Mouse (Mus musculus): ENCODE results near the gene Eprs. TPM values are rescaled to one million over a fixed set of nuclear protein-coding genes. Genes with fewer than 3 reads are reported as not detected.
"Not testable (repeated sequence)": the region's sequence is repeated elsewhere in the genome, so short reads cannot be mapped to it uniquely, and the experiment has no call there.

Gene Eprs
- 152 and 157 TPM in 2 replicates for polyA plus RNA-seq (2016; fragmentation: Nextera tagmentation; extraction: Ambion mirVana)

DNA sequence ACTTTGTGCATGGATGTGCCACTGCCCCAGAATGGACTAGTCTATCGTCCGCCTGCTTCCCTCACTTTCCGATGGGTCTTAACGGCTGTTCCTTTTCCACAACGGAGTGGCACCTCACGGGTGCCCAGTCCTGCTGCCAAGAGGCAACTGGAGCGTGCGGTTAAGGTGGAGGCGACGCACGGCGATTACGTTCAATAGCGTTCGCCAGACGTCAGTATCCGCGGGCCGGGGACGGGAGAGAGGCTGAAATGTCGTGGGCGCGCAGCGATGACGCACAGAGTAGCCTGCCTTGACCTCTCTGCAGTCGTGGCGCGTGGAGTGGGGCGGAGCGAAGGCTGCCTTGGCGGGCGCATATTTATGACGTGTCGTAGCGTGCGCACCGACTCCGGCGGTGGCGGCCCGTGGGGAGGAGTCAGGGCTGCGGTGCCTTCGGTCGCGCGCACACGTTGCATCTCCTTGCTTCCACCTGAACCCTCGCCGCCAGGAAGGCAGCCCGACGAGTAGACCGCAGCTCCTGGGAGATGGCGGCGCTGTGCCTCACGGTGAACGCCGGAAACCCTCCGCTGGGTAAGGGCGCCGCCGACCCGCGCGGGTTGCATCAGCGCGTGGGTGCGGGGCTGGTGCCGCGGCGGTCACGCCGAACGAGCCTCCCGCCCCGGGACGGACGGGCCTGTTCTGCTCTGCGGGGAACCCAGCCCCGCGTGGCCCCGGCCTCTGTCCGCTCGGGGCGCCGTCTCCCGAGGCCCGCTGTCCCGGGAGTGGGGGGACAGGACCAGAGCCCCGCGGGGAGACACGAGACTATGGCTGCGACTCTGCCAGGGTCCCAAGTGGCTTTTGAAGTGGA lies at the start of gene Eprs:
TSS of gene Eprs (plus strand) at position 368 of the 844 bp plus-strand sequence.
- under 1% methylated on average over 92 of the region's 92 CpGs for WGBS
- H3K27me3 ChIP-seq (ENCODE audit: low read depth, poor library complexity, severe bottlenecking) = no peaks in the 10 kb centered on the region

DNA sequence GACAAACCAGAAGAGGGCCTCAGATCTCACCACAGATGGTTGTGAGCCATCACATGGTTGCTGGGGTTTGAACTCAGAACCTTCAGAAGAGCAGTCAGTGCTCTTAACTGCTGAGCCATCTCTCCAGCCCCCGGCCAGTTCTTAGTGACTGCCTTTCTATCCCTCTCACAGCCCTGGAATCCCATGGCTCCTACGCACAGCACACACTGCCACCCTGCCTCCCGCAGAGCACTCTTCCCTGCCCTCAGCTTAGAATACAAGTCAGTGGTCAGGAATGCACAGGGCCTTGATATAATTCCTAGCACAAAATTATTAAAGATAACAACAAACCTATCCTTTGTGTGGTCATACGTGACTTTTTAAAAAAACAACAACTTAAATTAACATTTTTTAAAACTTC lies 48.3 kb upstream of the Eprs start:
- Histone ChIP-seq H3K27ac (replicated peaks) (no peak overlapping the region), H3K36me3 (peaks cover 72% of the 10 kb centered on the region), H3K4me1 (no peaks in the 10 kb centered on the region), H3K27me3 (ENCODE audit: low read depth, poor library complexity, severe bottlenecking) (no peaks in the 10 kb centered on the region), H3K9me3 (replicated peaks) (no peaks in the 10 kb centered on the region), H3K4me3 (no peak overlapping the region)
- 93% methylated on average over 4 of the region's 4 CpGs for WGBS
- no peak for DNase-seq (ENCODE audit: low spot score)

More for the DNA sequence above, at the start of gene Eprs:
- peak within 1 kb of the TSS; percentile 94 for H3K27ac ChIP-seq (replicated peaks)
- peak within 1 kb of the TSS; percentile 93 for H3K4me3 ChIP-seq
- H3K4me1 ChIP-seq = peaks cover 29% of the 10 kb centered on the region
- DNase-seq (ENCODE audit: low spot score) = peak; percentile 99
- H3K36me3 ChIP-seq = peaks cover 18% of the 10 kb centered on the region
- no peaks in the 10 kb centered on the region for H3K9me3 ChIP-seq (replicated peaks)

DNA sequence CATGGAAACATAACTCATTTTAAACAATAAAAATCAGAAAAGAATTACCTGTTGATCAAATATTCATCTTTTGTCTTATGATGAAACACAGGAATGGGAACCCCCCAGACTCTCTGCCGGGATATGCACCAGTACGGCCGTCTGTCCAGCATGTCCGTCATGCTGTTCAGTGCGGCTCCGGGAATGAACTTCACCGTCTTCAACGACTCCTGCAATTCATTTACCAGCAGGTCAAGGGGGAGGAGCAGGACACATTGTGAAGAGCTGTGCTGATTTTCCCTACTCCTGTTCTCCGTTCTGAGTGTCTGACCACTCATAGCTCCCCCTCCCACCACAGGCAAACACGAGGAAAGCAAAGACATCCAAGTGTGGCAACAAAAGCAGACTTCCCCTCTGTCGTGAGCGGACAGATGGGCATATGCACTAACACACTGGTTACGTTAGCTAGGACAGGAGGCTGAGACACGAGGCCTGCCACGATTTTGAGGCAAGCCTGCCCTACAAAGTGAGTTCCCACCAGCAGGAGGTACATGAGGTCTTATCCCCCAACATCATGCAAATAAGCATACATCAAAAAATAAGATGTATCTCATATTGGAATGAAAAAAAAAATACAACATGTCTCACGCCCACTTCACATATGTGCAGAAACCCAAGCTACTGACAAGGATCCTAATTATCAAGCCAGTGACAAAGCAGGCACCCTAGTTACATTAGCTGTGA lies 46.8 kb upstream of the Eprs start:
- WGBS = 91% methylated on average over 16 of the region's 16 CpGs
- Histone ChIP-seq H3K27me3 (ENCODE audit: low read depth, poor library complexity, severe bottlenecking) (no peaks in the 10 kb centered on the region), H3K36me3 (peaks cover 82% of the 10 kb centered on the region), H3K27ac (replicated peaks) (no peak overlapping the region), H3K4me1 (no peaks in the 10 kb centered on the region), H3K4me3 (no peak overlapping the region), H3K9me3 (replicated peaks) (no peaks in the 10 kb centered on the region)
- DNase-seq (ENCODE audit: low spot score) = no peak

DNA sequence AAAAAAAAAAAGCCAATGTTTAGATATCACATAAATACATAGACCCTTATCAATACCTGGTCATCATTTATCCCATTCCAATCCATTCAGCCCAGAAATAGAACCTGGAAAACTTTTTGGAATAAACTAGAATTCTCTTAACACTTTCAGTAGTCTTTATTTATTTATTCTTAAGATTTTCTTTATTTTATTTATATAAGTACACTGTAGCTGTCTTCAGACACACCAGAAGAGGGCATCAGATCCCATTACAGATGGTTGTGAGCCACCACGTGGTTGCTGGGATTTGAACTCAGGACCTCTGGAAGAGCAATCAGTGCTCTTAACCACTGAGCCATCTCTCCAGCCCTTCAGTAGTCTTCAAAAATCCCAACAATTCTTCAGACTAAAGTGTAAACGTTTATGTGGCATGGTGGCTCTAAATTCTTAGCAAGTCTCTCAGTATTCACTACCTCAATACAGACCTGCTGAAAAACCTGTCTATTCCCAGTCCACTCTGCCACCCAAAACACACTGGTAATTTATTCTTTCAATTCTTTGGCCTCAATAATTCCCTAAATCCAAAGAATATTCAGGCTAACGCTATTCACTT lies 35.0 kb upstream of the Eprs start:
- WGBS = 67% methylated on average over 3 of the region's 3 CpGs
- H3K4me3 ChIP-seq = peak overlapping the region; percentile 95

DNA sequence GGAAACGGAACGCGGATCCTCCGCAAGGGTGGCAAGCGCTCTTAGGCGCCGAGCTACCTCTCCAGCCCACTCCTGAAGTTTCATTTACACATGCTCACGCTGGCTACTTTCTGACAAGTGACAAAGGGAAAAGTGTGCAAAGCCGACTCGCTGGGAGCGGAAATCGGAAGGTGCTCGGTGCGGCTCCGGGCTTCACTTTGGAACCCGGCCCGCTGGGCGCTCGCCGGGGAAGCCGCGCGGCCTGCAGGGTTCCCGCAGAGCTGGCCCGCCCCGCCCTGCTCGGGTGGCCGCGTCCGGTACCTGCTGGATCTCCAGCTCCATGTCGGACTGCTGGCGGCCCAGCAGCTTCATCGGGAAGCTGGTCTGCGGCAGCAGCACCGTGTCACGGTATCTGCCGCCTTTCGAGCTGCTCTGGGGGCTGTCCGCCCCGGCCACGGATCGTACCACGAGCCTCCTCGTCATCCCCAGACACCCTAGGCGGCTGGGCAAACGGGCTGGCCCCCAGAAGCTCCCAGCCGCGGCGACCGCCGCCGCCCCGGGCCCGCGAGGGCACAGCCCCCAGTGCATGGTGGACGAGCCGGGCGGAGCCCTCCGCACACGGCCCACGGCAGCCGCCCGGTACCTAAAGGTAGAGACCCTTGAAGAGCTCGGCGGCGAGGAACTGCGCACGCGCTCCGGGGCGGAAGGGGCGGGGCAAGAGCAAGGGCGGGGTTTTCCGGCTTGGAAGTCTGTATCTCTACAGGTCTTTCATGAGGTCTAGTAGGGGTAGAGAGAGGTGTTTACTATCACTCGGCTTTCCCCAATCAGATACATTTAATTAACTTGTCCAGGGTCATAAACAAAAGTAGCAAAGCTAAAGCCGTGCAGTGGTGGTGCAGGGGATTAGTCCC lies 33.9 kb upstream of the Eprs start, which contains the start of gene Iars2:
TSS of gene Iars2 (minus strand) at position 676 of the 890 bp plus-strand sequence.
- DNase-seq (ENCODE audit: low spot score) = peak; percentile 93
- Histone ChIP-seq H3K9me3 (replicated peaks) (no peaks in the 10 kb centered on the region), H3K27ac (replicated peaks) (peak within 1 kb of the TSS; percentile 97), H3K36me3 (peaks cover 32% of the 10 kb centered on the region), H3K4me3 (peak within 1 kb of the TSS; percentile 95), H3K27me3 (ENCODE audit: low read depth, poor library complexity, severe bottlenecking) (no peaks in the 10 kb centered on the region), H3K4me1 (peaks cover 36% of the 10 kb centered on the region)
- WGBS = under 1% methylated on average over 76 of the region's 76 CpGs

More for the DNA sequence above, 35.0 kb upstream of the Eprs start:
- peaks cover 26% of the 10 kb centered on the region for H3K4me1 ChIP-seq
- not testable (repeated sequence) for H3K9me3 ChIP-seq (replicated peaks); H3K27ac ChIP-seq (replicated peaks); DNase-seq (ENCODE audit: low spot score); H3K27me3 ChIP-seq (ENCODE audit: low read depth, poor library complexity, severe bottlenecking)
- peaks cover 43% of the 10 kb centered on the region for H3K36me3 ChIP-seq

GRCm38 (mm10) chr1:185329851-185330250 lies 33.0 kb upstream of the Eprs start:
- peaks cover 36% of the 10 kb centered on the region for H3K4me1 ChIP-seq
- no peaks in the 10 kb centered on the region for H3K27me3 ChIP-seq (ENCODE audit: low read depth, poor library complexity, severe bottlenecking)
- WGBS = 94% methylated on average over 8 of the region's 8 CpGs
- H3K9me3 ChIP-seq (replicated peaks) = no peaks in the 10 kb centered on the region
- peak overlapping the region; percentile 97; the same call in 1 of the 2 replicates for H3K27ac ChIP-seq (replicated peaks)
- no peak for DNase-seq (ENCODE audit: low spot score)
- H3K36me3 ChIP-seq = peaks cover 28% of the 10 kb centered on the region
- H3K4me3 ChIP-seq = peak overlapping the region; percentile 95

DNA sequence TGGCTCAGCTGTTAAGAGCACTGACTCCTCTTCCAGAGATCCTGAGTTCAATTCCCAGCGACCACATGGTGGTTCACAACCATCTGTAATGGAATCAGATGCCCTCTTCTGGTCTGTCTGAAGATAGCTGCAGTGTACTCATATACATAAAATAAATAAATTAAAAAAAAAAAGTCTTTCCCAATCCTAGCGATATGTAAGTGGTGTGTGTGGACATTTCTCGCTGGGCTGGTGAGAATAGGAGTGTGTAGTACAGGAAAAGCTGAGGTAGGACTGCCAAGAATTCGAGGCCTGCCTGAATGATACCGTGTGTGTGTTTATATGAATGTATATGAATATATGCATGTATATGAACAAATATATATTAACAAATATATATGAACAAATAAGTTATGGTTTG lies 31.5 kb upstream of the Eprs start:
- 56% methylated on average over 5 of the region's 5 CpGs for WGBS
- Histone ChIP-seq H3K4me1 (peaks cover 50% of the 10 kb centered on the region), H3K27me3 (ENCODE audit: low read depth, poor library complexity, severe bottlenecking) (no peaks in the 10 kb centered on the region), H3K4me3 (peak overlapping the region; percentile 60), H3K9me3 (replicated peaks) (no peaks in the 10 kb centered on the region), H3K36me3 (peaks cover 14% of the 10 kb centered on the region), H3K27ac (replicated peaks) (peak overlapping the region; percentile 83; the same call in 1 of the 2 replicates)
- no peak for DNase-seq (ENCODE audit: low spot score)

DNA sequence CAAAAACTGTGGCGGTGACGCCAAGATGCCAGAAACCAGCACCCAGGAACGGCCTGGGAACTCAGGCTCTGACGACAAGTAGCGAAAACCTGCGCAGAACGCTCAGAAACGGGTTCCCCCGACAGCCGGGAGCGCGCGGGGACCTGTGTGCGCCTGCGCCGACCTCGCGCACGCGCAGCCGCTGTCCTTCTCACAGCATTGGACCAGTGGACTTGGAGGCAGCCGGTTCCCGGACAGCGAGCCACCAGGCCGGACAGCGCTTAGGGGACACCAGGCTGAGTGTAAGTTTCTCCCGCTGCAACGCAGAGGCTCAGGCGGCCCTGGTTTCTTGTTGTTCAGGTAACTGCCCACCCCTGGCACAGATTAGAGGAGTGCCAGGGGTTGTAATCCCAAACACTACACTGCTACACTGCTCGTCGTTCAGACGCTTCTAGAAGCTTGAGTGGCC lies 30.8 kb upstream of the Eprs start, which contains the start of gene Bpnt1:
TSS of gene Bpnt1 (plus strand) at position 167 of the 448 bp plus-strand sequence.
- WGBS = under 1% methylated on average over 32 of the region's 32 CpGs
- H3K4me1 ChIP-seq = peaks cover 55% of the 10 kb centered on the region
- peak; percentile 90 for DNase-seq (ENCODE audit: low spot score)

DNA sequence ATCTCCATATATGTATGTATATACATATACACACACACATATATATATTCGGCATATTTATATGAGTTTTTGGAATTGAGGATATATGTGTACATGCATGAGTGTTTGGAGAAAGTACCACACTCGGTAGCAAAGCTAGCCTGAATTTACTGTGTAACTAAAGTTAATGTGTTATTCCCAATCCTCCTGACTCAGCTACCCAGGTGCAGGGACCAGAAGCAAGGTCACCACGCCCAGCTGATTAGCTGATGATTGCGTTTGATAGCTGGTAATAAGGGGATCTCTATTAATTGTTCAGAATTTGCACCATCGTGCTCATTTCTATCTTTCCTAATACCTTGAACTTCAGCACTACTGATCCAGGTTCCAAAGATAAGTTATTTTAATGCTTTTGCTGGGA lies 29.2 kb upstream of the Eprs start:
- Histone ChIP-seq H3K9me3 (replicated peaks) (no peaks in the 10 kb centered on the region), H3K36me3 (peaks cover 16% of the 10 kb centered on the region), H3K27me3 (ENCODE audit: low read depth, poor library complexity, severe bottlenecking) (no peaks in the 10 kb centered on the region), H3K27ac (replicated peaks) (no peak overlapping the region), H3K4me3 (no peak overlapping the region), H3K4me1 (peaks cover 50% of the 10 kb centered on the region)
- DNase-seq (ENCODE audit: low spot score) = no peak
- WGBS = 96% methylated on average over 5 of the region's 5 CpGs

More for the DNA sequence above, 30.8 kb upstream of the Eprs start, which contains the start of gene Bpnt1:
- H3K36me3 ChIP-seq = peaks cover 8% of the 10 kb centered on the region
- no peaks in the 10 kb centered on the region for H3K27me3 ChIP-seq (ENCODE audit: low read depth, poor library complexity, severe bottlenecking)
- peak within 1 kb of the TSS; percentile 60 for H3K4me3 ChIP-seq
- no peaks in the 10 kb centered on the region for H3K9me3 ChIP-seq (replicated peaks)
- peak within 1 kb of the TSS; percentile 83 for H3K27ac ChIP-seq (replicated peaks)

- no peaks in the 10 kb centered on the region for H3K27me3 ChIP-seq (ENCODE audit: low read depth, poor library complexity, severe bottlenecking)
- WGBS = 93% methylated on average over 4 of the region's 4 CpGs
- no peak overlapping the region for H3K27ac ChIP-seq (replicated peaks)
- no peak overlapping the region for H3K4me3 ChIP-seq
- peaks cover 20% of the 10 kb centered on the region for H3K36me3 ChIP-seq
- no peak for DNase-seq (ENCODE audit: low spot score)
- no peaks in the 10 kb centered on the region for H3K9me3 ChIP-seq (replicated peaks)
- peaks cover 48% of the 10 kb centered on the region for H3K4me1 ChIP-seq
These were observed 28.7 kb upstream of the Eprs start for GRCm38 (mm10) chr1:185334136-185334535.

GRCm38 (mm10) chr1:185335231-185335765 lies 27.5 kb upstream of the Eprs start:
- no peak overlapping the region for H3K4me3 ChIP-seq
- no peaks in the 10 kb centered on the region for H3K9me3 ChIP-seq (replicated peaks)
- no peak overlapping the region for H3K27ac ChIP-seq (replicated peaks)
- DNase-seq (ENCODE audit: low spot score) = no peak
- H3K4me1 ChIP-seq = peaks cover 40% of the 10 kb centered on the region
- H3K36me3 ChIP-seq = peaks cover 31% of the 10 kb centered on the region
- H3K27me3 ChIP-seq (ENCODE audit: low read depth, poor library complexity, severe bottlenecking) = no peaks in the 10 kb centered on the region
- 74% methylated on average over 6 of the region's 6 CpGs for WGBS

All from midbrain, embryonic 10.5 days (tissue).